In the genomic region with DNA sequence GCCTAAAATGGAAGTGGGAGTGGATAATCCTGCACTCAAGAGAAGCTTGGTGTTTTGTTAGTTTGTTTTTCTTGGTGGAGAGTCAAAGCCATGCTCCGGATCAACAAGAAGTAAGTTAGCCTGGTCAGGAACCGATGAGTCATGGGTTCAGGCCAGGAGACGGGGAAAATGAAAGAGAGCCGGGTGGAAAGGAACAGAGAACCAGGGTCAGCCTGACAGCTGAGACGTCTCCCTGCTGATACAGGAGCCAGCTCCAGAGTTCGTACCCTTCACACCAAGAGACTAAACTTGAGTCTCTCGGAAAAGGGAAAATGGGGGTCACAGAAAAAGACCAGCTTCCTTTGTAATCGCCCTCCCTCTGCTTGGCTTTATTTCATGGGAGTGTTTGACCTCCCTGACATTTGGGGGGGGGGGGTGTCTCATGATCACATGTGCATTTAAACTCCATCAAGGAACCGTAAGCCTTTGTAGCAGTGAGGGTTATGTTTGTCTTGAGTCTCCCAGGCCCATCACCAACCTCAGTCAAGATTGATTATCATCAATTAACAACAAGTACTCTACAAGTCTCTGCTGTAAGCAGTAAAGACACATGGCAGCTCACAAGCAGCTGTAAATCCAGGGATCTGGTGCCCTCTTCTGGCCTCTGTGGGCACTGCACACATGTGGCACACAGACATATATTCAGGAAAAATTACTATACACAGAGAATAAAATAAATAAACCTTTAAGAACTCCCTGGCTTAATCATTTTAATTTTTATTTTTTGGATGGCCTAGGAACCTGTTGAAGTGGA, we compare ENCODE assay signal across 8 mouse cellular contexts. TPM values are rescaled to one million over a fixed set of nuclear protein-coding genes. Genes with fewer than 3 reads are reported as not detected.
A peak's percentile ranks its signal among the peaks of the same experiment; 100 is the strongest.
DNase-seq lines count a peak whose midpoint lies in the region; ATAC-seq lines count a peak whose summit lies in the region.

No protein-coding gene starts in this region.

- H3K9ac ChIP-seq in intestine, embryonic 14.5 days (ENCODE audit: low read length): no peak overlapping the region
- H3K9ac ChIP-seq in liver, embryonic 11.5 days (ENCODE audit: low read depth, low read length): no peak overlapping the region

- no peaks in the 10 kb centered on the region for H3K27me3 ChIP-seq in intestine, embryonic 14.5 days (replicated peaks; ENCODE audit: control insufficient read depth, insufficient read depth, low read length)
- H3K27me3 ChIP-seq in liver, embryonic 11.5 days (replicated peaks; ENCODE audit: control insufficient read depth, insufficient read depth, low read length): no peaks in the 10 kb centered on the region

- H3K4me1 ChIP-seq in intestine, embryonic 14.5 days (replicated peaks; ENCODE audit: control insufficient read depth, insufficient read depth, low read length): no peaks in the 10 kb centered on the region
- no peaks in the 10 kb centered on the region for H3K4me1 ChIP-seq in liver, embryonic 11.5 days (replicated peaks; ENCODE audit: control insufficient read depth, insufficient read depth, low read length)

- no peak overlapping the region for H3K27ac ChIP-seq in intestine, embryonic 14.5 days (ENCODE audit: low read depth)
- no peak overlapping the region for H3K27ac ChIP-seq in liver, embryonic 11.5 days (ENCODE audit: low read depth, low read length)

- H3K4me3 ChIP-seq in intestine, embryonic 14.5 days (ENCODE audit: low read depth, low read length): no peak overlapping the region
- no peak overlapping the region for H3K4me3 ChIP-seq in liver, embryonic 11.5 days (ENCODE audit: low read depth, low read length)

- H3K36me3 ChIP-seq in intestine, embryonic 14.5 days (ENCODE audit: control insufficient read depth, insufficient read depth, low read length): no peaks in the 10 kb centered on the region
- no peaks in the 10 kb centered on the region for H3K36me3 ChIP-seq in liver, embryonic 11.5 days (ENCODE audit: control insufficient read depth, insufficient read depth, low read length)

- whole genome bisulfite sequencing in intestine, embryonic 14.5 days: 59% methylated on average over 9 of the region's 9 CpGs
- 65% methylated on average over 9 of the region's 9 CpGs for WGBS in liver, embryonic 11.5 days

- H3K9me3 ChIP-seq in intestine, embryonic 14.5 days (ENCODE audit: control insufficient read depth, low read length): no peaks in the 10 kb centered on the region
- no peaks in the 10 kb centered on the region for H3K9me3 ChIP-seq in liver, embryonic 11.5 days (ENCODE audit: control insufficient read depth, low read length)

- ATAC-seq in erythroblast, adult 5-6 weeks (replicated peaks; ENCODE audit: low FRiP score, poor library complexity, severe bottlenecking): peak; percentile 69
- ATAC-seq in intestine, embryonic 14.5 days (replicated peaks; ENCODE audit: low FRiP score, low TSS enrichment, low read depth): no peak
- ATAC-seq in liver, embryonic 11.5 days (replicated peaks; ENCODE audit: low FRiP score): no peak
- ATAC-seq in erythroid progenitor cell, adult 5-6 weeks (replicated peaks; ENCODE audit: low FRiP score, poor library complexity, severe bottlenecking): no peak

- no peak overlapping the region for H3K4me2 ChIP-seq in intestine, embryonic 14.5 days (ENCODE audit: low read length)
- H3K4me2 ChIP-seq in liver, embryonic 11.5 days: no peak overlapping the region

- peak; percentile 58 to 60 for DNase-seq in right cerebral cortex, adult 2 months (ENCODE audit: low spot score in 2 of 2)
- DNase-seq in right cerebral cortex, postnatal 36 days (ENCODE audit: low spot score in 2 of 2): no peak
- peak; percentile 60 for DNase-seq in adrenal gland, adult 8-10 months
- peak; percentile 89 for DNase-seq in intestine, embryonic 14.5 days (ENCODE audit: low spot score)
- peak; percentile 42 for DNase-seq in liver, embryonic 11.5 days (ENCODE audit: low spot score)
- peak; percentile 58 for DNase-seq in ovary, postnatal 36 days (ENCODE audit: low spot score)

RNA-seq across cellular contexts. Expression of gene Cenpf, which starts 59.7 kb away (rescaled TPM):
- 1 to 10 TPM in 3 of 4 experiments, under 1 TPM in 1; 0.70 to 2.7 (median 1.3) TPM for total RNA-seq in adrenal gland, adult 8-10 months (2022)
- total RNA-seq in erythroblast, adult 5-6 weeks (2015; ENCODE audit: low replicate concordance): 55.6 and 67.6 TPM in 2 replicates
- total RNA-seq in erythroblast, adult 5-6 weeks (2017; ENCODE audit: low replicate concordance): 108 and 119 TPM in 2 replicates
- 70.6 and 80.3 TPM in 2 replicates for polyA plus RNA-seq in intestine, embryonic 14.5 days (2014; fragmentation: Nextera tagmentation; extraction: Ambion mirVana)
- polyA plus RNA-seq in liver, embryonic 11.5 days (2014; fragmentation: Nextera tagmentation; extraction: Ambion mirVana): 47.0 and 49.8 TPM in 2 replicates
- 411 and 449 TPM in 2 replicates for total RNA-seq in erythroid progenitor cell, adult 5-6 weeks (2015; ENCODE audit: low replicate concordance)
- 652 and 695 TPM in 2 replicates for total RNA-seq in erythroid progenitor cell, adult 5-6 weeks (2017; ENCODE audit: low replicate concordance)

Comparison
In these comparisons a context has a peak if more than half of its experiments do, and no peak if none do; other contexts are left out.
1. DNase-seq: peak in right cerebral cortex, adult 2 months (2 of 2), adrenal gland, adult 8-10 months (single experiment), intestine, embryonic 14.5 days (single experiment), liver, embryonic 11.5 days (single experiment) and ovary, postnatal 36 days (single experiment); none in right cerebral cortex, postnatal 36 days (0 of 2).
2. RNA of gene Cenpf, which starts 59.7 kb away (total RNA-seq): 411 to 695 TPM in erythroid progenitor cell, adult 5-6 weeks and 55.6 to 119 TPM in erythroblast, adult 5-6 weeks; 0.70 to 2.7 TPM in adrenal gland, adult 8-10 months; every median in the first group is over 10 times any median in the second.